Mouse (Mus musculus): ENCODE measurements at regions not wholly inside any gene's neighbourhood (a gene's known extent, or its start where the extent isn't known, plus 50 kb on each side); places are given as distances from the start of the nearest gene placed in this dataset.
A peak's percentile ranks its signal among the peaks of the same experiment; 100 is the strongest.
"Not testable (repeated sequence)": the region's sequence is repeated elsewhere in the genome, so short reads cannot be mapped to it uniquely, and the experiment has no call there.

GRCm38 (mm10) chr5:129344038-129344437 lies 157.0 kb upstream of the Sfswap start:
- DNase-seq (ENCODE audit: extremely low spot score in 1 of 2, low spot score in 1 of 2) = no peak

- no peak for DNase-seq (ENCODE audit: extremely low spot score in 1 of 2, low spot score in 1 of 2)
Observed at GRCm38 (mm10) chr5:129350024-129350423, 151.0 kb upstream of the Sfswap start.

GRCm38 (mm10) chr5:129353549-129353948 lies 147.5 kb upstream of the Sfswap start:
- no peak for DNase-seq (ENCODE audit: extremely low spot score in 1 of 2, low spot score in 1 of 2)

- DNase-seq (ENCODE audit: extremely low spot score in 1 of 2, low spot score in 1 of 2) = no peak
Observed at GRCm38 (mm10) chr5:129354877-129355276, 146.1 kb upstream of the Sfswap start.

GRCm38 (mm10) chr5:129361527-129361926 lies 139.5 kb upstream of the Sfswap start:
- DNase-seq (ENCODE audit: extremely low spot score in 1 of 2, low spot score in 1 of 2) = no peak

- DNase-seq (ENCODE audit: extremely low spot score in 1 of 2, low spot score in 1 of 2) = no peak
Observed at GRCm38 (mm10) chr5:129363189-129363588, 137.8 kb upstream of the Sfswap start.

GRCm38 (mm10) chr5:129365026-129365425 lies 136.0 kb upstream of the Sfswap start:
- DNase-seq (ENCODE audit: extremely low spot score in 1 of 2, low spot score in 1 of 2) = no peak

- no peak for DNase-seq (ENCODE audit: extremely low spot score in 1 of 2, low spot score in 1 of 2)
Observed at GRCm38 (mm10) chr5:129367266-129367665, 133.8 kb upstream of the Sfswap start.

GRCm38 (mm10) chr5:129380861-129381260 lies 120.2 kb upstream of the Sfswap start:
- no peak for DNase-seq (ENCODE audit: extremely low spot score in 1 of 2, low spot score in 1 of 2)

- no peak for DNase-seq (ENCODE audit: extremely low spot score in 1 of 2, low spot score in 1 of 2)
Observed at GRCm38 (mm10) chr5:129384976-129385375, 116.0 kb upstream of the Sfswap start.

- peak in 1 of 2 experiments; percentile 16 for DNase-seq (ENCODE audit: extremely low spot score in 1 of 2, low spot score in 1 of 2)
Observed at GRCm38 (mm10) chr5:129385965-129386643, 114.9 kb upstream of the Sfswap start.

- not testable (repeated sequence) for DNase-seq (ENCODE audit: extremely low spot score in 1 of 2, low spot score in 1 of 2)
Observed at GRCm38 (mm10) chr5:129386671-129387070, 114.3 kb upstream of the Sfswap start.

GRCm38 (mm10) chr5:129387301-129387700 lies 113.7 kb upstream of the Sfswap start:
- DNase-seq (ENCODE audit: extremely low spot score in 1 of 2, low spot score in 1 of 2) = no peak

- peak in 1 of 2 experiments; percentile 26 for DNase-seq (ENCODE audit: extremely low spot score in 1 of 2, low spot score in 1 of 2)
Observed at GRCm38 (mm10) chr5:129390921-129391371, 110.1 kb upstream of the Sfswap start.

- no peak for DNase-seq (ENCODE audit: extremely low spot score in 1 of 2, low spot score in 1 of 2)
Observed at GRCm38 (mm10) chr5:129393150-129393549, 107.9 kb upstream of the Sfswap start.

- DNase-seq (ENCODE audit: extremely low spot score in 1 of 2, low spot score in 1 of 2) = no peak
Observed at GRCm38 (mm10) chr5:129393606-129394255, 107.3 kb upstream of the Sfswap start.

GRCm38 (mm10) chr5:129394416-129394815 lies 106.6 kb upstream of the Sfswap start:
- DNase-seq (ENCODE audit: extremely low spot score in 1 of 2, low spot score in 1 of 2) = no peak

GRCm38 (mm10) chr5:129397311-129397710 lies 103.7 kb upstream of the Sfswap start:
- no peak for DNase-seq (ENCODE audit: extremely low spot score in 1 of 2, low spot score in 1 of 2)

GRCm38 (mm10) chr5:129406259-129406658 lies 94.8 kb upstream of the Sfswap start:
- DNase-seq (ENCODE audit: extremely low spot score in 1 of 2, low spot score in 1 of 2) = no peak

- no peak for DNase-seq (ENCODE audit: extremely low spot score in 1 of 2, low spot score in 1 of 2)
Observed at GRCm38 (mm10) chr5:129409440-129410004, 91.5 kb upstream of the Sfswap start.

- DNase-seq (ENCODE audit: extremely low spot score in 1 of 2, low spot score in 1 of 2) = no peak
Observed at GRCm38 (mm10) chr5:129412161-129412560, 88.9 kb upstream of the Sfswap start.
